Mouse (Mus musculus) kidney, adult 2 months (tissue): ENCODE results near the gene Ptprn2.

Experiments used
- CTCF ChIP-seq: fragments of 200-500 bp; conservative IDR thresholded peaks from 2 replicates; pipeline ENCODE4 v1.5.1; 2011; ENCODE audit warnings: low read depth, mild to moderate bottlenecking, control low read depth, low read length, moderate library complexity, mixed read lengths; ENCODE audit not compliant: insufficient read depth, insufficient read length
- POLR2A ChIP-seq: fragments of 200-500 bp; IDR thresholded peaks from one replicate; pipeline ENCODE4 v1.6.1; 2011; ENCODE audit warnings: low read depth, low read length, control low read depth

DNA sequence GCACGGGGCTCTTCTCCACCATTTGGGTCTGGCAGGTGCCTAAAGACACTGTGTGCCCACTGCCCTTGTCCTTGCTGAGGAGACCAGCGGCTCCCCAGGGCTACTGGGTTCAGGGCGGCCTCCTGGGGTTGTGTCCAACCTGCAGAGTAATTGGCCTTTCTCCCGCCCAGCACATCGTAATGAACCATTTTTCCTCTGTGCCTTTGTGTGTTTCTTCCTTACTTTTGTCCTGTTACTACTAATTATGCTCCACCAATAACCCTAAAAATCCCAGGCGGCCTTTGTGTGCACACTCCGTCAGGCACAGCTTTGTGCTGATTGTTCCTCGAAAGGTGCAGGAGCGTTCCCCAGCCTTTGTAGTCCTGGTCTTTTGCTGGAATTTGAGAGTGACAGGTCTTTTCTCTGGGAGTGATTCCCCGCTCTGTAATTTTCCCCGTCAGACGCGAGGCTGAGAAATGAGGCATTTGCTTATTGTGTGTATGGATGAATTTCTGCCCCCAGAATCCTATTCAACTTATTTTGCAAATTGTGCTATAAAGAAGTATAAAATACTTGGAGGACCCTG is 690.8 kb downstream of the Ptprn2 start:
- TF ChIP-seq CTCF, result no peak
- no peak for TF ChIP-seq POLR2A
